ENCODE assay signal across 8 mouse cellular contexts in genomic region chr1:133385506-133385905, GRCm38 (mm10). TPM values are rescaled to one million over a fixed set of nuclear protein-coding genes. Genes with fewer than 3 reads are reported as not detected.
DNase-seq lines count a peak whose midpoint lies in the region; ATAC-seq lines count a peak whose summit lies in the region.

No protein-coding gene starts in this region.

- H3K4me2 ChIP-seq in kidney, embryonic 16.5 days (replicated peaks; ENCODE audit: low read depth, low read length): no peak overlapping the region
- peak overlapping the region; percentile 19; the same call in 1 of the 2 replicates for H3K4me2 ChIP-seq in hindbrain, embryonic 12.5 days (replicated peaks)

- H3K4me1 ChIP-seq in kidney, embryonic 16.5 days (ENCODE audit: insufficient read depth, low read length): peaks cover 10% of the 10 kb centered on the region; the same call in 1 of the 2 replicates
- peaks cover 27% of the 10 kb centered on the region for H3K4me1 ChIP-seq in hindbrain, embryonic 12.5 days

- peaks cover 66% of the 10 kb centered on the region for H3K36me3 ChIP-seq in kidney, embryonic 16.5 days (ENCODE audit: insufficient read depth, low read length)
- peaks cover 63% of the 10 kb centered on the region for H3K36me3 ChIP-seq in hindbrain, embryonic 12.5 days

- 44% methylated on average over 9 of the region's 9 CpGs for WGBS in kidney, embryonic 16.5 days
- 38% methylated on average over 9 of the region's 9 CpGs for WGBS in hindbrain, embryonic 12.5 days

- no peaks in the 10 kb centered on the region for H3K9me3 ChIP-seq in kidney, embryonic 16.5 days (ENCODE audit: low read length)
- no peaks in the 10 kb centered on the region for H3K9me3 ChIP-seq in hindbrain, embryonic 12.5 days (replicated peaks)

- intact Hi-C loops in left cerebral cortex, postnatal 14 days (cut with DNase I): loop anchor here (5.0 kb wide), 2 partner anchors 37 to 107 kb away; partner anchors contain the start of gene Sox13

- DNase-seq in kidney, adult 18-20 months: peak; percentile 83
- DNase-seq in cerebellum, adult 8-10 months: peak; percentile 28
- peak; percentile 67 to 72 for DNase-seq in left cerebral cortex, postnatal 14 days (ENCODE audit: low spot score in 2 of 2)
- peak; percentile 68 to 86 for DNase-seq in spleen, postnatal 10 days (ENCODE audit: low spot score in 2 of 2)

- no peaks in the 10 kb centered on the region for H3K27me3 ChIP-seq in kidney, embryonic 16.5 days (ENCODE audit: insufficient read depth, low read length)
- H3K27me3 ChIP-seq in hindbrain, embryonic 12.5 days: no peaks in the 10 kb centered on the region

- H3K9ac ChIP-seq in kidney, embryonic 16.5 days (replicated peaks; ENCODE audit: low read length): no peak overlapping the region
- H3K9ac ChIP-seq in hindbrain, embryonic 12.5 days: 0 out of 2 replicates have a peak overlapping the region, but pooled peaks have one; percentile 42

- no peak for ATAC-seq in kidney, embryonic 16.5 days (ENCODE audit: low FRiP score, low TSS enrichment)
- peak; percentile 48; the same call in 1 of the 2 replicates for ATAC-seq in frontal cortex, adult (ENCODE audit: low TSS enrichment)
- no peak for ATAC-seq in hindbrain, embryonic 12.5 days (ENCODE audit: low FRiP score)
- peak; percentile 67 for ATAC-seq in megakaryocyte-erythroid progenitor cell, adult 5-6 weeks (replicated peaks; ENCODE audit: low FRiP score, low TSS enrichment, poor library complexity, severe bottlenecking)

- H3K4me3 ChIP-seq in kidney, embryonic 16.5 days (ENCODE audit: low read length): no peak overlapping the region
- 0 out of 2 replicates have a peak overlapping the region, but pooled peaks have one; percentile 1 for H3K4me3 ChIP-seq in hindbrain, embryonic 12.5 days

- H3K27ac ChIP-seq in kidney, embryonic 16.5 days (ENCODE audit: low read length): no peak overlapping the region
- peak overlapping the region; percentile 30; the same call in 1 of the 2 replicates for H3K27ac ChIP-seq in hindbrain, embryonic 12.5 days

RNA-seq across cellular contexts. Expression of gene Etnk2, which starts 22.1 kb away (rescaled TPM):
- 3.9 and 4.9 TPM in 2 replicates for polyA plus RNA-seq in kidney, embryonic 16.5 days (2015; fragmentation: Nextera tagmentation; extraction: Ambion mirVana)
- 5.2 and 5.6 TPM in 2 replicates for polyA plus RNA-seq in hindbrain, embryonic 12.5 days (2016; fragmentation: Nextera tagmentation; extraction: Ambion mirVana)
- 1 to 10 TPM; 6.0 TPM for total RNA-seq in left cerebral cortex, postnatal 14 days (2021)
- not detected in 2 replicates for total RNA-seq in megakaryocyte-erythroid progenitor cell, adult 5-6 weeks (2014; fragmentation: Nextera tagmentation)
- total RNA-seq in megakaryocyte-erythroid progenitor cell, adult 5-6 weeks (2017): not detected in 2 replicates

RNA-seq across cellular contexts. Expression of gene Ren1, which starts 35.2 kb away (rescaled TPM):
- 412 and 490 TPM in 2 replicates for polyA plus RNA-seq in kidney, embryonic 16.5 days (2015; fragmentation: Nextera tagmentation; extraction: Ambion mirVana)
- 0.99 and 1.9 TPM in 2 replicates for polyA plus RNA-seq in hindbrain, embryonic 12.5 days (2016; fragmentation: Nextera tagmentation; extraction: Ambion mirVana)
- total RNA-seq in left cerebral cortex, postnatal 14 days (2021): not detected
- total RNA-seq in megakaryocyte-erythroid progenitor cell, adult 5-6 weeks (2014; fragmentation: Nextera tagmentation): not detected in 2 replicates
- total RNA-seq in megakaryocyte-erythroid progenitor cell, adult 5-6 weeks (2017): not detected in 2 replicates

RNA-seq across cellular contexts. Expression of gene Sox13, which starts 38.7 kb away (rescaled TPM):
- polyA plus RNA-seq in kidney, embryonic 16.5 days (2015; fragmentation: Nextera tagmentation; extraction: Ambion mirVana): 11.5 and 12.8 TPM in 2 replicates
- 17.5 and 19.2 TPM in 2 replicates for polyA plus RNA-seq in hindbrain, embryonic 12.5 days (2016; fragmentation: Nextera tagmentation; extraction: Ambion mirVana)
- 1 to 10 TPM; 6.5 to 9.9 TPM for total RNA-seq in left cerebral cortex, postnatal 14 days (2021)
- total RNA-seq in megakaryocyte-erythroid progenitor cell, adult 5-6 weeks (2014; fragmentation: Nextera tagmentation): 0.33 and 3.8 TPM in 2 replicates
- total RNA-seq in megakaryocyte-erythroid progenitor cell, adult 5-6 weeks (2017): 0.69 TPM in 1 of 2 replicates, not detected in the other

Comparison
In these comparisons a context has a peak if more than half of its experiments do, and no peak if none do; other contexts are left out.
1. DNase-seq: peak in every context shown above with its lines; median percentile 83 in kidney, adult 18-20 months; 77 in spleen, postnatal 10 days; 70 in left cerebral cortex, postnatal 14 days; 28 in cerebellum, adult 8-10 months.
2. ATAC-seq: peak in frontal cortex, adult (single experiment) and megakaryocyte-erythroid progenitor cell, adult 5-6 weeks (single experiment); none in kidney, embryonic 16.5 days (single experiment) and hindbrain, embryonic 12.5 days (single experiment).
3. RNA of gene Etnk2, which starts 22.1 kb away (total RNA-seq): 6.0 TPM in left cerebral cortex, postnatal 14 days; not detected in megakaryocyte-erythroid progenitor cell, adult 5-6 weeks; every median in the first group is over 4 times any median in the second.